Mouse (Mus musculus) CH12.LX (cell line): ENCODE data around the gene Tulp2. TPM values are rescaled to one million over a fixed set of nuclear protein-coding genes. Genes with fewer than 3 reads are reported as not detected.
A peak's percentile ranks its signal among the peaks of the same experiment; 100 is the strongest.

Experiments
- DNase-seq: peaks from one replicate; pipeline ENCODE4 v3.0.0-alpha.2; 2013; ENCODE audit errors: extremely low read depth
- H3K27ac ChIP-seq: 2 replicates; pipeline ENCODE4 v1.5.1; 2012; ENCODE audit warnings: low read depth, mild to moderate bottlenecking, control low read depth, moderate library complexity; ENCODE audit not compliant: insufficient read depth
- H3K27me3 ChIP-seq: replicated peaks from 2 replicates; pipeline ENCODE3; 2012; ENCODE audit warnings: inconsistent platforms
- H3K36me3 ChIP-seq, 2 experiments: replicated peaks in 1 of 2; 2 replicates each; pipeline versions ENCODE3 to v1.6.1; 2012; ENCODE audit warnings: inconsistent platforms in 1 of 2, low read length in 1 of 2, mild to moderate bottlenecking in 1 of 2, mixed read lengths in 1 of 2, moderate library complexity in 1 of 2; ENCODE audit not compliant: control insufficient read depth in 1 of 2, insufficient read depth in 1 of 2
- H3K4me1 ChIP-seq, 2 experiments: 2 replicates each; pipeline ENCODE4 v1.6.1; 2012; ENCODE audit warnings: inconsistent platforms in 1 of 2, moderate library complexity in 1 of 2; ENCODE audit not compliant: insufficient read depth in 2 of 2, control insufficient read depth in 1 of 2
- H3K4me2 ChIP-seq: 2 replicates; pipeline ENCODE4 v1.6.1; 2012; ENCODE audit warnings: low read depth, mild to moderate bottlenecking, control low read depth; ENCODE audit not compliant: poor library complexity, insufficient read depth, severe bottlenecking
- H3K4me3 ChIP-seq, 3 experiments: fragments of 150-350 bp in 1 of 3; sonication (generic) in 1 of 3; replicated peaks in 1 of 3; 2 replicates each; pipeline versions ENCODE3 to v1.5.1; 2011 to 2012; ENCODE audit warnings: low read depth in 2 of 3, low read length in 2 of 3, mild to moderate bottlenecking in 2 of 3, moderate library complexity in 2 of 3, control low read depth in 1 of 3, improper control_type of control experiment in 1 of 3, inconsistent platforms in 1 of 3, mixed read lengths in 1 of 3; ENCODE audit not compliant: poor library complexity in 1 of 3
- H3K79me2 ChIP-seq: replicated peaks from 2 replicates; pipeline ENCODE4 v1.6.1; 2012; ENCODE audit warnings: mild to moderate bottlenecking, moderate library complexity; ENCODE audit not compliant: control insufficient read depth, poor library complexity, insufficient read depth, severe bottlenecking; ENCODE audit errors: extremely low read depth
- H3K9ac ChIP-seq: 2 replicates; pipeline ENCODE4 v1.6.1; 2012; ENCODE audit warnings: low read depth, mild to moderate bottlenecking, control low read depth, moderate library complexity; ENCODE audit not compliant: insufficient read depth
- H3K9me3 ChIP-seq: replicated peaks from 2 replicates; pipeline ENCODE3; 2012; ENCODE audit warnings: low read length, inconsistent platforms, mixed read lengths
- BHLHE40 ChIP-seq: IDR thresholded peaks from 2 replicates; pipeline ENCODE4 v1.6.1; 2011; ENCODE audit warnings: mild to moderate bottlenecking, low read depth, low read length, improper control_type of control experiment
- CHD2 ChIP-seq: IDR thresholded peaks from 2 replicates; pipeline ENCODE4 v1.6.1; 2011; ENCODE audit warnings: low read length, improper control_type of control experiment
- CTCF ChIP-seq, 2 experiments: IDR thresholded peaks in 1 of 2; conservative IDR thresholded peaks in 1 of 2; 2 replicates each; pipeline ENCODE4 v1.5.1; 2011 to 2012; ENCODE audit warnings: low read depth in 2 of 2, low read length in 2 of 2, improper control_type of control experiment in 1 of 2, inconsistent platforms in 1 of 2, mild to moderate bottlenecking in 1 of 2, moderate library complexity in 1 of 2
- EP300 ChIP-seq: IDR thresholded peaks from 2 replicates; pipeline ENCODE4 v1.6.1; 2011; ENCODE audit warnings: low read length, improper control_type of control experiment
- ETS1 ChIP-seq: conservative IDR thresholded peaks from 2 replicates; pipeline ENCODE4 v1.6.1; 2012; ENCODE audit warnings: low read depth, mild to moderate bottlenecking, inconsistent platforms, low read length, improper control_type of control experiment, moderate library complexity
- GABPA ChIP-seq: IDR thresholded peaks from 2 replicates; pipeline ENCODE4 v1.6.1; 2012; ENCODE audit warnings: low read depth, low read length, improper control_type of control experiment, inconsistent platforms; ENCODE audit not compliant: insufficient replicate concordance
- HCFC1 ChIP-seq: IDR thresholded peaks from 2 replicates; pipeline ENCODE4 v1.6.1; 2012; ENCODE audit warnings: low read depth, mild to moderate bottlenecking, inconsistent platforms, low read length, improper control_type of control experiment
- IRF4 ChIP-seq: IDR thresholded peaks from 2 replicates; pipeline ENCODE4 v1.6.1; 2014; ENCODE audit warnings: low read depth, mild to moderate bottlenecking, inconsistent platforms, low read length, improper control_type of control experiment
- JUN ChIP-seq: IDR thresholded peaks from 2 replicates; pipeline ENCODE4 v1.6.1; 2011; ENCODE audit warnings: low read depth, mild to moderate bottlenecking, low read length, improper control_type of control experiment, moderate library complexity; ENCODE audit not compliant: insufficient read depth
- JUND ChIP-seq: conservative IDR thresholded peaks from 2 replicates; pipeline ENCODE4 v1.6.1; 2011; ENCODE audit warnings: low read depth, low read length, improper control_type of control experiment
- KAT2A ChIP-seq: IDR thresholded peaks from 2 replicates; pipeline ENCODE4 v1.6.1; 2012; ENCODE audit warnings: low read length, improper control_type of control experiment, inconsistent platforms; ENCODE audit not compliant: insufficient replicate concordance
- MAX ChIP-seq: IDR thresholded peaks from 2 replicates; pipeline ENCODE4 v1.6.1; 2011; ENCODE audit warnings: low read length, improper control_type of control experiment
- MAZ ChIP-seq: IDR thresholded peaks from 2 replicates; pipeline ENCODE4 v1.6.1; 2012; ENCODE audit warnings: low read depth, mild to moderate bottlenecking, inconsistent platforms, low read length, improper control_type of control experiment, moderate library complexity
- MEF2A ChIP-seq: IDR thresholded peaks from 2 replicates; pipeline ENCODE4 v1.6.1; 2014; ENCODE audit warnings: low read depth, mild to moderate bottlenecking, inconsistent platforms, low read length, improper control_type of control experiment, borderline replicate concordance
- MXI1 ChIP-seq: IDR thresholded peaks from 2 replicates; pipeline ENCODE4 v1.6.1; 2011; ENCODE audit warnings: mild to moderate bottlenecking, low read depth, low read length, improper control_type of control experiment
- MYC ChIP-seq: IDR thresholded peaks from 2 replicates; pipeline ENCODE4 v1.6.1; 2011; ENCODE audit warnings: low read depth, mild to moderate bottlenecking, improper control_type of control experiment, low read length
- NELFE ChIP-seq: IDR thresholded peaks from 2 replicates; pipeline ENCODE4 v1.6.1; 2011; ENCODE audit warnings: low read depth, low read length, improper control_type of control experiment
- PAX5 ChIP-seq: IDR thresholded peaks from 2 replicates; pipeline ENCODE4 v1.6.1; 2012; ENCODE audit warnings: low read length, inconsistent platforms, mixed read lengths
- POLR2A ChIP-seq: IDR thresholded peaks from 2 replicates; pipeline ENCODE4 v1.6.1; 2011; ENCODE audit warnings: low read depth, mild to moderate bottlenecking, improper control_type of control experiment, low read length
- RAD21 ChIP-seq: IDR thresholded peaks from 2 replicates; pipeline ENCODE4 v1.6.1; 2011; ENCODE audit warnings: low read depth, mild to moderate bottlenecking, low read length, improper control_type of control experiment, moderate library complexity
- SIN3A ChIP-seq: IDR thresholded peaks from 2 replicates; pipeline ENCODE4 v1.6.1; 2012; ENCODE audit warnings: low read length, improper control_type of control experiment, inconsistent platforms
- SMC3 ChIP-seq: IDR thresholded peaks from 2 replicates; pipeline ENCODE4 v1.6.1; 2011; ENCODE audit warnings: low read depth, low read length, improper control_type of control experiment
- TBP ChIP-seq: conservative IDR thresholded peaks from 2 replicates; pipeline ENCODE4 v1.6.1; 2011; ENCODE audit warnings: low read depth, low read length, improper control_type of control experiment
- TCF12 ChIP-seq: IDR thresholded peaks from 2 replicates; pipeline ENCODE4 v1.6.1; 2014; ENCODE audit warnings: low read depth, mild to moderate bottlenecking, inconsistent platforms, low read length, improper control_type of control experiment
- USF1 ChIP-seq: IDR thresholded peaks from 2 replicates; pipeline ENCODE4 v1.6.1; 2014; ENCODE audit warnings: low read depth, mild to moderate bottlenecking, inconsistent platforms, low read length, improper control_type of control experiment
- USF2 ChIP-seq: conservative IDR thresholded peaks from 2 replicates; pipeline ENCODE4 v1.6.1; 2011; ENCODE audit warnings: low read depth, low read length, improper control_type of control experiment
- ZC3H11A ChIP-seq: IDR thresholded peaks from 2 replicates; pipeline ENCODE4 v1.6.1; 2012; ENCODE audit warnings: low read depth, mild to moderate bottlenecking, inconsistent platforms, low read length, improper control_type of control experiment
- dilution Hi-C: fragments of 300-500 bp; cut with MboI; formaldehyde crosslinking; loops from 2 replicates; pipeline ENCODE4 v1.14.3; 2020; ENCODE audit warnings: low sequenced_read_pairs; ENCODE audit not compliant: extremely low pct_unique_long_range_greater_than_20kb, extremely low pct_ligation_motif_present
- in situ Hi-C: fragments of 300-500 bp; cut with MboI; formaldehyde crosslinking; loops from 3 replicates; pipeline ENCODE4 v1.14.3; 2019; ENCODE audit warnings: low sequenced_read_pairs, low pct_ligation_motif_present, low pct_unique_long_range_greater_than_20kb, mixed read lengths
- polyA plus RNA-seq: library from polyadenylated mRNA; unstranded; fragments of >175 nt; gene quantifications from 2 replicates; pipeline ENCODE4 v1.2.1, GENCODE M21; 2012; ENCODE audit warnings: low read depth; ENCODE audit not compliant: insufficient read length
- total RNA-seq, 2 experiments: library from RNA; depleted of rRNA; stranded (reverse); fragments of 300-350 nt in 1 of 2; fragments of >200 nt in 1 of 2; gene quantifications; 2 replicates each; pipeline ENCODE4 v1.2.3; 2012 to 2014

Gene Tulp2
- total and polyA plus RNA-seq, 3 experiments, result 0.13 TPM; not detected in 2

GRCm38 (mm10) chr7:45560241-45560640 is 78.6 kb downstream of the Tulp2 start:
- peak overlapping the region in 1 of 3 experiments; percentile 48 for H3K4me3 ChIP-seq
- H3K27ac ChIP-seq, result no peak overlapping the region
- dilution Hi-C loops (no loop called here), in situ Hi-C loops (loop anchor here (5.0 kb wide), 1 partner anchor 93 kb away; the partner anchor contains the start of gene Bax)
- no peak overlapping the region for H3K4me2 ChIP-seq
- no peaks in the 10 kb centered on the region for H3K27me3 ChIP-seq
- H3K4me1 ChIP-seq, result peaks cover 0 to 47% of the 10 kb centered on the region in 2 experiments; a peak in 2 of 4 replicates
- no peaks in the 10 kb centered on the region for H3K9me3 ChIP-seq
- peaks cover 0 to 5% of the 10 kb centered on the region in 2 experiments for H3K36me3 ChIP-seq
- no peak overlapping the region for H3K9ac ChIP-seq
- TF ChIP-seq MXI1 (no peak), NELFE (no peak), POLR2A (no peak), IRF4 (no peak), USF2 (no peak), CTCF (conservative IDR thresholded peaks at IDR 0.05 in 1 of 2, IDR thresholded peaks at IDR 0.05 in 1 of 2; ENCODE audit: low read depth in 2 of 2, low read length in 2 of 2) (no peak), PAX5 (no peak), JUND (no peak), HCFC1 (no peak), GABPA (no peak), USF1 (no peak), KAT2A (no peak), TBP (no peak), SMC3 (no peak), MEF2A (no peak)
- DNase-seq, result no peak
- H3K79me2 ChIP-seq, result no peaks in the 10 kb centered on the region

DNA sequence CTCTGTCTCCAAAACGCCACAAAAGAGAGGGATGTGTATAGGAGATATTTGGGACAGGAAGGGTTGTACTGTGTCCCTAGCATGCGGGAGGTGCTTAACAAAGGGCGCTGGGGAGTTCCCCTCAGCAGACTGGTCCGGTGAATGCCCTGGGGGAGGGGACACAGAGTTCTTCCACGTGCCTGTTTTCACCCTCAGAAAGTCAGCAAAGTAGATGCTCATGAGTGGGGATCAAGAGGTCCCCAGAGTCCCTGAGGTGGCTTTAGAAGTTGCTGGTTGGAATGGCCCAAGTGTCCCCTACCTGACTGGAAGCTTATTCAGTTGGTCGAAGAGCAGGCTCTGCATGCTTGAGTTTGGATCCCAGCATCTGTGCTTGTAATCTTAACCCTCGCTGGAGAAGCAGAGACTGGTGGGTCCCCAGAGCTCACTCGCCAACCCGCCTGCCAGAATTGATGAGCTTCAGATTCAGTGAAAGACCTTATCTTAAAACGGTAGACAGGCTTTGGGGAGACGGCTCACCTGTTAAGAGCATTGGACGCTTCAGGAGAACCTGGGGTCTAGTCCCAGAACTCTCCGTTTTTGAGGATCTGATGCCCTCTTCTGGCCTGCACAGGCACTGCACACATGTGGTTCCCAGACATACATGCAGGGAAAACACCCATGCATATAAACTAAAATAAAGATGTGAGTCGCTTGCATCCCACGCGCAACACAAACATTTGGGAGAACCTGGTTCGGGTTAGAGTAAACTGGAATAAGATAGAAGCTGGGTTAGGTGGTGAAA is 79.4 kb downstream of the Tulp2 start:
- Histone ChIP-seq H3K27me3 (no peaks in the 10 kb centered on the region), H3K4me1 (peaks cover 0 to 45% of the 10 kb centered on the region in 2 experiments; a peak in 2 of 4 replicates), H3K9me3 (no peaks in the 10 kb centered on the region), H3K9ac (no peak overlapping the region; the same call in 1 of the 2 replicates), H3K4me3 (peak overlapping the region; percentile 7 to 48 (median 44)), H3K27ac (no peak overlapping the region), H3K36me3 (peaks cover 0 to 5% of the 10 kb centered on the region in 2 experiments), H3K4me2 (peak overlapping the region; percentile 67), H3K79me2 (no peaks in the 10 kb centered on the region)
- DNase-seq, result peak; percentile 80
- dilution Hi-C loops, result no loop called here
- 0 out of 2 replicates have a peak, but pooled peaks have one; percentile 3 for TF ChIP-seq ZC3H11A
- no peak for TF ChIP-seq NELFE
- TF ChIP-seq ETS1, result 0 out of 2 replicates have a peak, but pooled peaks have one; percentile 6
- peak; percentile 63 to 84 for TF ChIP-seq CTCF (conservative IDR thresholded peaks at IDR 0.05 in 1 of 2, IDR thresholded peaks at IDR 0.05 in 1 of 2; ENCODE audit: low read depth in 2 of 2, low read length in 2 of 2)
- TF ChIP-seq SMC3, result peak; percentile 61
- TF ChIP-seq MAX, result peak; percentile 60
- TF ChIP-seq TCF12, result no peak; the same call in 1 of the 2 replicates
- TF ChIP-seq EP300, result no peak
- peak; percentile 65 for TF ChIP-seq MXI1
- peak; percentile 83 for TF ChIP-seq RAD21
- TF ChIP-seq SIN3A, result peak; percentile 55; the same call in 1 of the 2 replicates
- TF ChIP-seq MYC, result peak; percentile 82
- TF ChIP-seq CHD2, result peak; percentile 70
- TF ChIP-seq JUN, result no peak
- peak; percentile 84 for TF ChIP-seq BHLHE40
- TF ChIP-seq USF1, result no peak
- TF ChIP-seq HCFC1, result 0 out of 2 replicates have a peak, but pooled peaks have one; percentile 31
- TF ChIP-seq MAZ, result peak; percentile 68; the same call in 1 of the 2 replicates
- in situ Hi-C loops, result loop anchor here (5.0 kb wide), 1 partner anchor 94 kb away; the partner anchor contains the start of gene Bax
